In the genomic region with DNA sequence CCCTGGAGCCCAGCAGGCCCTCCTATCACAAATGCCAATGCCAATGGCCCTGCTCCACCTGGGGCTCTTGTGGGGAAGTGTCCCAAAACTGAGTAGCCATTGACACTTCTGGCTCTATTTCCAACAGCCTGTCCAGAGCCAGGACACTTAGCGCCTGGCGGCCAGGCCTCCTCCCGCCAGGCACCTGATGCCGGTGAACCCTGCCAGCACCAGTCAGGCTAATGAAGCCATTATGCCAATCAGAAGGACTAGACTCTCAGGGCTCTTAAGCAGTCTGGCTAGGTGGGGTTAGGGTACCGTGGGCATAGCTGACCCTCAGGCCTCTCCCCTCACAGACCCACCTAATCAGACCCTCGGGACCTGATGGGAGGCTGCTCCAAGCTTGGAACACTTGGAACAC, we compare ENCODE assay signal across 13 mouse cellular contexts. TPM values are rescaled to one million over a fixed set of nuclear protein-coding genes. Genes with fewer than 3 reads are reported as not detected.
DNase-seq lines count a peak whose midpoint lies in the region; ATAC-seq lines count a peak whose summit lies in the region.
"Had no signal": no experiment of that assay in that cellular context is flagged by ENCODE, and none has a peak within 500 bp of the region (broad histone marks: within the 10 kb centered on the region; RNA-seq: fewer than 3 reads in every experiment).

No protein-coding gene starts in this region.

- no peak overlapping the region for H3K4me3 ChIP-seq in hindbrain, embryonic 14.5 days (replicated peaks; ENCODE audit: low read length)
- H3K4me3 ChIP-seq in hindbrain, embryonic 12.5 days = no peak overlapping the region
- H3K4me3 ChIP-seq: liver, embryonic 13.5 days had no signal

- no peak overlapping the region for H3K4me2 ChIP-seq in hindbrain, embryonic 14.5 days (replicated peaks)
- no peak overlapping the region for H3K4me2 ChIP-seq in hindbrain, embryonic 12.5 days (replicated peaks)
- H3K4me2 ChIP-seq: liver, embryonic 13.5 days had no signal

- no peaks in the 10 kb centered on the region for H3K36me3 ChIP-seq in hindbrain, embryonic 14.5 days (replicated peaks; ENCODE audit: control insufficient read depth, insufficient read depth)
- no peaks in the 10 kb centered on the region for H3K36me3 ChIP-seq in hindbrain, embryonic 12.5 days
- H3K36me3 ChIP-seq: G1E; liver, embryonic 13.5 days had no signal

- no peaks in the 10 kb centered on the region for H3K27me3 ChIP-seq in hindbrain, embryonic 14.5 days (ENCODE audit: control insufficient read depth, insufficient read depth, low read length)
- H3K27me3 ChIP-seq in hindbrain, embryonic 12.5 days = no peaks in the 10 kb centered on the region

- intact Hi-C loops in heart, postnatal 14 days (cut with DNase I) = no loop called here

- no peak for ATAC-seq in hindbrain, embryonic 14.5 days (ENCODE audit: low FRiP score)
- ATAC-seq in hindbrain, embryonic 12.5 days (ENCODE audit: low FRiP score) = no peak

- 67% methylated on average over 6 of the region's 6 CpGs for WGBS in hindbrain, embryonic 14.5 days
- 75% methylated on average over 6 of the region's 6 CpGs for whole genome bisulfite sequencing in hindbrain, embryonic 12.5 days

- H3K9ac ChIP-seq in hindbrain, embryonic 14.5 days = peak overlapping the region; percentile 11; the same call in 1 of the 2 replicates
- H3K9ac ChIP-seq in hindbrain, embryonic 12.5 days = no peak overlapping the region
- H3K9ac ChIP-seq: liver, embryonic 13.5 days had no signal

- no peaks in the 10 kb centered on the region for H3K9me3 ChIP-seq in hindbrain, embryonic 14.5 days (ENCODE audit: control insufficient read depth, low read length)
- H3K9me3 ChIP-seq in hindbrain, embryonic 12.5 days (replicated peaks) = no peaks in the 10 kb centered on the region
- H3K9me3 ChIP-seq: G1E; liver, embryonic 13.5 days had no signal

- no peak overlapping the region for H3K27ac ChIP-seq in hindbrain, embryonic 14.5 days
- H3K27ac ChIP-seq in hindbrain, embryonic 12.5 days = no peak overlapping the region

- peaks cover 32% of the 10 kb centered on the region for H3K4me1 ChIP-seq in hindbrain, embryonic 14.5 days (replicated peaks; ENCODE audit: control insufficient read depth, insufficient read depth, low read length)
- peaks cover 50% of the 10 kb centered on the region for H3K4me1 ChIP-seq in hindbrain, embryonic 12.5 days

- DNase-seq in cerebellum, adult 18-20 months = peak; percentile 48 to 62
- DNase-seq in cerebellum, adult 11 months = no peak
- DNase-seq in hindbrain, embryonic 14.5 days (ENCODE audit: low spot score) = no peak
- DNase-seq in brain, adult 2 months (ENCODE audit: low read depth, low spot score) = peak; percentile 56
- DNase-seq in heart, postnatal 14 days = peak; percentile 53 to 63
- DNase-seq in layer of hippocampus, adult 9-11 months = no peak
- DNase-seq in thymus, postnatal 14 days = no peak
- DNase-seq: layer of hippocampus, postnatal 36 days; liver, embryonic 13.5 days had no signal

RNA-seq across cellular contexts. Expression of gene Fscn2, which starts 1.9 kb away (rescaled TPM):
- 1.6 and 2.2 TPM in 2 replicates for polyA plus RNA-seq in hindbrain, embryonic 14.5 days (2014; fragmentation: Nextera tagmentation; extraction: Ambion mirVana)
- 1.2 and 1.3 TPM in 2 replicates for polyA plus RNA-seq in hindbrain, embryonic 12.5 days (2016; fragmentation: Nextera tagmentation; extraction: Ambion mirVana)
- total RNA-seq in heart, postnatal 14 days (2021) = not detected
- total RNA-seq: granulocyte monocyte progenitor cell, adult 5-6 weeks; megakaryocyte-erythroid progenitor cell, adult 5-6 weeks had no signal
- polyA plus RNA-seq: G1E; liver, embryonic 13.5 days had no signal

RNA-seq across cellular contexts. Expression of gene Actg1, which starts 11.0 kb away (rescaled TPM):
- 4,053 and 4,080 TPM in 2 replicates for polyA plus RNA-seq in hindbrain, embryonic 14.5 days (2014; fragmentation: Nextera tagmentation; extraction: Ambion mirVana)
- 3,608 and 3,685 TPM in 2 replicates for polyA plus RNA-seq in hindbrain, embryonic 12.5 days (2016; fragmentation: Nextera tagmentation; extraction: Ambion mirVana)
- total RNA-seq in heart, postnatal 14 days (2021) = 100 to 1,000 TPM; 451 to 520 TPM

RNA-seq across cellular contexts. Expression of gene Faap100, which starts 19.2 kb away (rescaled TPM):
- polyA plus RNA-seq in hindbrain, embryonic 14.5 days (2014; fragmentation: Nextera tagmentation; extraction: Ambion mirVana) = 85.6 and 90.1 TPM in 2 replicates
- polyA plus RNA-seq in hindbrain, embryonic 12.5 days (2016; fragmentation: Nextera tagmentation; extraction: Ambion mirVana) = 52.2 and 59.1 TPM in 2 replicates
- 10 to 100 TPM; 19.0 to 19.6 TPM for total RNA-seq in heart, postnatal 14 days (2021)

Comparison
In these comparisons a context has a peak if more than half of its experiments do, and no peak if none do; other contexts are left out.
1. DNase-seq: peak in cerebellum, adult 18-20 months (2 of 2), brain, adult 2 months (single experiment) and heart, postnatal 14 days (2 of 2); none in cerebellum, adult 11 months (single experiment), hindbrain, embryonic 14.5 days (single experiment), layer of hippocampus, adult 9-11 months (single experiment) and thymus, postnatal 14 days (single experiment).